Mouse (Mus musculus) megakaryocyte-erythroid progenitor cell, adult 5-6 weeks (primary cell): Measurements from ENCODE around the gene Ncmap. TPM values are rescaled to one million over a fixed set of nuclear protein-coding genes. Genes with fewer than 3 reads are reported as not detected.

Experiments
- ATAC-seq: replicated peaks from 2 replicates; pipeline ENCODE4 v1.8.0; 2016; ENCODE audit warnings: mild to moderate bottlenecking, inconsistent platforms; ENCODE audit not compliant: severe bottlenecking, poor library complexity, low FRiP score, low TSS enrichment
- total RNA-seq, 2 experiments: library from RNA; stranded (forward) in 1 of 2; stranded (reverse) in 1 of 2; fragments of 200-1000, 215-1000 nt in 1 of 2; fragments of >200 nt in 1 of 2; fragmentation: Nextera tagmentation in 1 of 2; gene quantifications; 2 replicates each; pipeline ENCODE4 v1.2.3; 2014 to 2017

Ncmap gene
- total RNA-seq, 2 experiments from 2014 or later = 0.81 TPM; not detected in 1

- ATAC-seq = peak; percentile 83
Observed at GRCm38 (mm10) chr4:135404916-135405315, 6.9 kb upstream of the Ncmap start.

GRCm38 (mm10) chr4:135404048-135404447, 6.0 kb upstream of the Ncmap start:
- no peak for ATAC-seq

GRCm38 (mm10) chr4:135401881-135402280, 3.9 kb upstream of the Ncmap start:
- ATAC-seq = no peak

- no peak for ATAC-seq
Observed at GRCm38 (mm10) chr4:135397551-135397950, 476 bp downstream of the Ncmap start.

GRCm38 (mm10) chr4:135396303-135396702, 1.7 kb downstream of the Ncmap start:
- no peak for ATAC-seq

GRCm38 (mm10) chr4:135395375-135395774, 2.7 kb downstream of the Ncmap start:
- no peak for ATAC-seq

- no peak for ATAC-seq
Observed at GRCm38 (mm10) chr4:135394666-135395065, 3.4 kb downstream of the Ncmap start.

- no peak for ATAC-seq
Observed at GRCm38 (mm10) chr4:135393381-135393780, 4.6 kb downstream of the Ncmap start.

GRCm38 (mm10) chr4:135392801-135393200, 5.2 kb downstream of the Ncmap start:
- ATAC-seq = no peak

- ATAC-seq = no peak; the same call in 1 of the 2 replicates
Observed at GRCm38 (mm10) chr4:135391014-135391413, 7.0 kb downstream of the Ncmap start.

- ATAC-seq = no peak
Observed at GRCm38 (mm10) chr4:135385614-135386013, 12.4 kb downstream of the Ncmap start.

- ATAC-seq = peak; percentile 66
Observed at GRCm38 (mm10) chr4:135382316-135382715, 15.7 kb downstream of the Ncmap start.

GRCm38 (mm10) chr4:135381355-135381754, 16.7 kb downstream of the Ncmap start:
- no peak for ATAC-seq

- no peak for ATAC-seq
Observed at GRCm38 (mm10) chr4:135377241-135377640, 20.8 kb downstream of the Ncmap start.

- no peak for ATAC-seq
Observed at GRCm38 (mm10) chr4:135375444-135375843, 22.6 kb downstream of the Ncmap start.

GRCm38 (mm10) chr4:135373299-135373698, 24.7 kb downstream of the Ncmap start:
- ATAC-seq = no peak

- no peak for ATAC-seq
Observed at GRCm38 (mm10) chr4:135370372-135370771, 27.7 kb downstream of the Ncmap start.

GRCm38 (mm10) chr4:135362828-135363227, 35.2 kb downstream of the Ncmap start:
- ATAC-seq = no peak

- ATAC-seq = no peak
Observed at GRCm38 (mm10) chr4:135361722-135362121, 36.3 kb downstream of the Ncmap start.

- no peak for ATAC-seq
Observed at GRCm38 (mm10) chr4:135358736-135359135, 39.3 kb downstream of the Ncmap start.

GRCm38 (mm10) chr4:135357221-135357920, 40.7 kb downstream of the Ncmap start:
- no peak for ATAC-seq
